In genomic region chr11:115919073-115919472, GRCm38 (mm10) we compare ENCODE assay signal across 25 mouse cellular contexts. TPM values are rescaled to one million over a fixed set of nuclear protein-coding genes. Genes with fewer than 3 reads are reported as not detected.
"Had no signal": no experiment of that assay in that cellular context is flagged by ENCODE, and none has a peak within 500 bp of the region (broad histone marks: within the 10 kb centered on the region; RNA-seq: fewer than 3 reads in every experiment).

No protein-coding gene starts in this region.

- H3K9ac ChIP-seq: limb, embryonic 12.5 days; limb, embryonic 15.5 days; midbrain, embryonic 13.5 days had no signal

- DNase-seq: kidney, adult 18-20 months; kidney, adult 9 months; kidney, postnatal 14 days; kidney, postnatal 4 days; left cerebral cortex, postnatal 4 days; lung, adult 2 months; lung, postnatal 14 days; lung, postnatal 4 days; right cerebral cortex, adult 18-20 months; right cerebral cortex, postnatal 14 days; right cerebral cortex, postnatal 4 days; thymus, adult 18-20 months; thymus, postnatal 36 days had no signal

- H3K4me1 ChIP-seq: limb, embryonic 12.5 days; limb, embryonic 15.5 days; midbrain, embryonic 13.5 days had no signal

- H3K27me3 ChIP-seq: limb, embryonic 12.5 days; limb, embryonic 15.5 days; midbrain, embryonic 13.5 days had no signal

- H3K27ac ChIP-seq: limb, embryonic 12.5 days; limb, embryonic 15.5 days; midbrain, embryonic 13.5 days had no signal

- H3K4me3 ChIP-seq: limb, embryonic 12.5 days; limb, embryonic 15.5 days; midbrain, embryonic 13.5 days had no signal

- H3K9me3 ChIP-seq: limb, embryonic 12.5 days; limb, embryonic 15.5 days; midbrain, embryonic 13.5 days had no signal

- ATAC-seq: inflammation-experienced regulatory T-cells, adult 6 months; intestine, embryonic 16.5 days; midbrain, embryonic 13.5 days; midbrain, embryonic 16.5 days had no signal

- H3K4me2 ChIP-seq: limb, embryonic 12.5 days; limb, embryonic 15.5 days; midbrain, embryonic 13.5 days had no signal

RNA-seq across cellular contexts. Expression of gene Smim6, which starts 7.3 kb away (rescaled TPM):
- total RNA-seq: layer of hippocampus, adult 18-20 months; layer of hippocampus, postnatal 14 days; left cerebral cortex, adult 8-10 months; left cerebral cortex, postnatal 14 days; left cerebral cortex, postnatal 4 days had no signal
- polyA plus RNA-seq: neural tube, embryonic 11.5 days had no signal

RNA-seq across cellular contexts. Expression of gene Smim5, which starts 19.3 kb away (rescaled TPM):
- total RNA-seq: left cerebral cortex, postnatal 4 days had no signal
- polyA plus RNA-seq: testis, adult 2 months had no signal

RNA-seq across cellular contexts. Expression of gene Itgb4, which starts 55.4 kb away (rescaled TPM):
- polyA plus RNA-seq: inflammation-experienced regulatory T-cells, adult 6 months had no signal
